Mouse (Mus musculus) limb, embryonic 13.5 days (tissue): Measurements from ENCODE around the gene Pdss2. TPM values are rescaled to one million over a fixed set of nuclear protein-coding genes. Genes with fewer than 3 reads are reported as not detected.
"Not testable (repeated sequence)": the region's sequence is repeated elsewhere in the genome, so short reads cannot be mapped to it uniquely, and the experiment has no call there.

ENCODE experiments used
- ATAC-seq: fragments of 200-750 bp; cut with Nextera tagmentation; 2 replicates; pipeline ENCODE4 v1.8.0; 2017; ENCODE audit warnings: low read depth, moderate number of reproducible peaks, moderate TSS enrichment; ENCODE audit not compliant: low FRiP score
- H3K27ac ChIP-seq: fragments of 300-500 bp; sonication (generic); 2 replicates; pipeline ENCODE4 v1.5.1; 2015; ENCODE audit warnings: inconsistent platforms, mild to moderate bottlenecking, moderate library complexity
- H3K27me3 ChIP-seq: fragments of 300-500 bp; sonication (generic); 2 replicates; pipeline ENCODE4 v1.6.1; 2015; ENCODE audit warnings: mild to moderate bottlenecking, inconsistent platforms
- H3K36me3 ChIP-seq: fragments of 300-500 bp; sonication (generic); 2 replicates; pipeline ENCODE4 v1.6.1; 2015; ENCODE audit warnings: inconsistent platforms, mild to moderate bottlenecking, moderate library complexity
- H3K4me1 ChIP-seq: fragments of 300-500 bp; sonication (generic); 2 replicates; pipeline ENCODE4 v1.6.1; 2015; ENCODE audit warnings: inconsistent platforms
- H3K4me2 ChIP-seq: fragments of 300-500 bp; sonication (generic); replicated peaks from 2 replicates; pipeline ENCODE4 v1.6.1; 2015; ENCODE audit warnings: inconsistent platforms, mild to moderate bottlenecking, moderate library complexity
- H3K4me3 ChIP-seq: fragments of 300-500 bp; sonication (generic); 2 replicates; pipeline ENCODE4 v1.5.1; 2015; ENCODE audit warnings: moderate library complexity, mild to moderate bottlenecking, inconsistent platforms
- H3K9ac ChIP-seq: fragments of 300-500 bp; sonication (generic); 2 replicates; pipeline ENCODE4 v1.6.1; 2015; ENCODE audit warnings: mild to moderate bottlenecking, inconsistent platforms
- H3K9me3 ChIP-seq: fragments of 300-500 bp; sonication (generic); 2 replicates; pipeline ENCODE4 v1.6.1; 2016; ENCODE audit warnings: inconsistent platforms
- WGBS: fragments of 180-500 bp; shearing (Covaris S2); methylation state at CpG from one replicate; pipeline ENCODE4 v1.1.7; 2015; 5-methylcytosine and 5-hydroxymethylcytosine counted together
- polyA plus RNA-seq: library from polyadenylated mRNA; unstranded; fragments of >200 nt; fragmentation: Nextera tagmentation; extraction: Ambion mirVana; gene quantifications from 2 replicates; pipeline ENCODE4 v1.2.1, GENCODE M21; 2015

Pdss2 gene
- polyA plus RNA-seq, 1 experiment from 2014 or later: 12.7 TPM

GRCm38 (mm10) chr10:43392921-43393320 is 171.6 kb downstream of the Pdss2 start:
- no peak overlapping the region for H3K27ac ChIP-seq
- H3K9ac ChIP-seq: no peak overlapping the region
- H3K27me3 ChIP-seq: no peaks in the 10 kb centered on the region
- 96% methylated on average over 2 of the region's 2 CpGs for WGBS
- no peaks in the 10 kb centered on the region for H3K4me1 ChIP-seq
- peaks cover 11% of the 10 kb centered on the region for H3K36me3 ChIP-seq
- no peak overlapping the region for H3K4me3 ChIP-seq
- no peaks in the 10 kb centered on the region for H3K9me3 ChIP-seq
- ATAC-seq: no peak
- no peak overlapping the region for H3K4me2 ChIP-seq

DNA sequence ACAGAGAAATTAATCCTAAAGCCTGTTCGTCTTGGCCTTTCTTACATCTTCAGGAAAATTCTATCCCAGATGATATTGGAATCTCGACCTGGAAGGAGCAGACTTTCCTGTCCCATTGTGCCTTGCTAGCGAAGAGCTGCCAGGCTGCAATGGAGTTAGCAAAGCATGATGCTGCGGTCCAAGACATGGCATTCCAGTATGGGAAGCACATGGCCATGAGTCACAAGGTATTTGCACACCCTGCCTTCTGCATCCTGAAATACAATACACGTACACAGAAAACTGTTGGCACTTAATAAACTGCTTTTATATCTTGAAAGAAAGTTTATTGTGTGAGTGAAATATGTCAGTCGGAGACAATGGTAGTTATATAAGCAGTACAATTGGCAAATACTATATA is 172.5 kb downstream of the Pdss2 start:
- Histone ChIP-seq H3K4me3 (no peak overlapping the region), H3K27ac (no peak overlapping the region), H3K4me1 (no peaks in the 10 kb centered on the region), H3K9ac (no peak overlapping the region), H3K36me3 (peaks cover 16% of the 10 kb centered on the region), H3K9me3 (no peaks in the 10 kb centered on the region), H3K4me2 (no peak overlapping the region), H3K27me3 (no peaks in the 10 kb centered on the region)
- no peak for ATAC-seq
- 78% methylated on average over 6 of the region's 6 CpGs for WGBS

- Histone ChIP-seq H3K27ac (no peak overlapping the region), H3K9ac (no peak overlapping the region), H3K4me2 (no peak overlapping the region), H3K36me3 (peaks cover 19% of the 10 kb centered on the region), H3K9me3 (no peaks in the 10 kb centered on the region), H3K4me1 (no peaks in the 10 kb centered on the region), H3K27me3 (no peaks in the 10 kb centered on the region), H3K4me3 (no peak overlapping the region)
- no peak for ATAC-seq
- WGBS: 74% methylated on average over 4 of the region's 4 CpGs
Observed at GRCm38 (mm10) chr10:43395824-43396223, 174.5 kb downstream of the Pdss2 start.

GRCm38 (mm10) chr10:43399596-43400316 is 178.5 kb downstream of the Pdss2 start:
- no peak for ATAC-seq
- Histone ChIP-seq H3K9ac (no peak overlapping the region), H3K4me3 (no peak overlapping the region), H3K27me3 (no peaks in the 10 kb centered on the region), H3K9me3 (no peaks in the 10 kb centered on the region), H3K27ac (no peak overlapping the region), H3K36me3 (peaks cover 23% of the 10 kb centered on the region), H3K4me1 (no peaks in the 10 kb centered on the region), H3K4me2 (no peak overlapping the region)
- 80% methylated on average over 7 of the region's 7 CpGs for WGBS

GRCm38 (mm10) chr10:43406107-43406506 is 184.8 kb downstream of the Pdss2 start:
- Histone ChIP-seq H3K9ac (no peak overlapping the region), H3K27ac (no peak overlapping the region), H3K4me2 (no peak overlapping the region), H3K27me3 (no peaks in the 10 kb centered on the region), H3K9me3 (no peaks in the 10 kb centered on the region), H3K4me1 (no peaks in the 10 kb centered on the region), H3K4me3 (no peak overlapping the region), H3K36me3 (peaks cover 11% of the 10 kb centered on the region; the same call in 1 of the 2 replicates)
- no peak for ATAC-seq
- 93% methylated on average over 1 of the region's 1 CpGs for WGBS

DNA sequence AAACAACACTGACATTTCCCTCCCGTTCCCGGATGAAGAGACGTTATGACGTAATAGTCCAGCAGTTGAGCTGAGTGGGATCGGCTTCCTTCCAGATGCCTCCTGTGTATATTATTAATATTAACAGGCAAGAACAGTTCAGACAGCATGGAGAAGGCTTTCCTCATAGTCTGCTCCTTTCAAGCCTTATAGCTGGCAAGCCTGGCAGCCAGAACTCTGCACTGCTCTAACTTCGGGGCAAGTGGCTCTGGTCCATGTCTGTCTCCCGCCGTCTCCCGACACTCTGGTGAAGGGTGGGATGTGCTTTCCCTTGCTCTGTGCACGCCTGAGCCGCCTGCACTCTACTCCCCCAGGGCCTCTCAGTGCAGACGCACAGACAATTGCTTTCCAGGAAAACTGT is 185.6 kb downstream of the Pdss2 start:
- no peak for ATAC-seq
- H3K36me3 ChIP-seq: peaks cover 11% of the 10 kb centered on the region; the same call in 1 of the 2 replicates
- H3K9me3 ChIP-seq: no peaks in the 10 kb centered on the region
- no peaks in the 10 kb centered on the region for H3K4me1 ChIP-seq
- no peak overlapping the region for H3K27ac ChIP-seq
- 78% methylated on average over 12 of the region's 12 CpGs for WGBS
- H3K4me2 ChIP-seq: no peak overlapping the region
- H3K9ac ChIP-seq: no peak overlapping the region
- no peak overlapping the region for H3K4me3 ChIP-seq
- no peaks in the 10 kb centered on the region for H3K27me3 ChIP-seq

GRCm38 (mm10) chr10:43409506-43410230 is 188.4 kb downstream of the Pdss2 start:
- ATAC-seq: no peak
- no peak overlapping the region for H3K9ac ChIP-seq
- WGBS: 75% methylated on average over 10 of the region's 10 CpGs
- H3K9me3 ChIP-seq: no peaks in the 10 kb centered on the region
- no peak overlapping the region for H3K4me2 ChIP-seq
- peaks cover 16% of the 10 kb centered on the region for H3K36me3 ChIP-seq
- no peak overlapping the region for H3K27ac ChIP-seq
- no peak overlapping the region for H3K4me3 ChIP-seq
- no peaks in the 10 kb centered on the region for H3K4me1 ChIP-seq
- no peaks in the 10 kb centered on the region for H3K27me3 ChIP-seq

DNA sequence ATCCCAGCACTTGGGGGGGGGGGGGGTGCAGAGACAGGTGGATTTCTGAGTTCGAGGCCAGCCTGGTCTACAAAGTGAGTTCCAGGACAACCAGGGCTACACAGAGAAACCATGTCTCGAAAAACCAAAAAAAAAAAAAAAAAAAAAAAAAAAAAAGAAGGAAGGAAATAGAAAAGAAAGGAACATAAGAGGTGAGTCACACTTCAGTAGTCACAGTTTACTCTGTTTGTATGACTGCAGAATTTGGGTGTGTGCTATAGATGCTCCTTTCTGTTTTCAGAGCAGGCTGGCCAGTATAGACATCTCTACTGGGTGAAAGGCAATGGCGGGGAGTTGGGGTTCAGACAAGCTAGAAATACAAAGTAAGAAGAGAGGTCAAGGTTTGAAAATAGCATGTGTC is 189.9 kb downstream of the Pdss2 start:
- not testable (repeated sequence) for H3K9ac ChIP-seq, ATAC-seq, H3K4me2 ChIP-seq, H3K4me1 ChIP-seq, H3K27ac ChIP-seq, H3K27me3 ChIP-seq, H3K9me3 ChIP-seq, H3K4me3 ChIP-seq
- peaks cover 26% of the 10 kb centered on the region for H3K36me3 ChIP-seq
- 93% methylated on average over 1 of the region's 3 CpGs for WGBS

GRCm38 (mm10) chr10:43417346-43417745 is 196.1 kb downstream of the Pdss2 start:
- Histone ChIP-seq H3K27me3 (no peaks in the 10 kb centered on the region), H3K4me1 (no peaks in the 10 kb centered on the region), H3K27ac (no peak overlapping the region), H3K4me3 (no peak overlapping the region), H3K36me3 (peaks cover 18% of the 10 kb centered on the region), H3K4me2 (no peak overlapping the region), H3K9ac (no peak overlapping the region), H3K9me3 (peaks cover 2% of the 10 kb centered on the region; the same call in 1 of the 2 replicates)
- no peak for ATAC-seq
- WGBS: 87% methylated on average over 6 of the region's 6 CpGs

GRCm38 (mm10) chr10:43420660-43421413 is 199.6 kb downstream of the Pdss2 start:
- Histone ChIP-seq H3K9ac (no peak overlapping the region), H3K27me3 (no peaks in the 10 kb centered on the region), H3K4me2 (no peak overlapping the region), H3K9me3 (no peaks in the 10 kb centered on the region), H3K4me1 (no peaks in the 10 kb centered on the region), H3K4me3 (no peak overlapping the region), H3K27ac (no peak overlapping the region), H3K36me3 (no peaks in the 10 kb centered on the region; the same call in 1 of the 2 replicates)
- WGBS: 65% methylated on average over 22 of the region's 22 CpGs
- no peak for ATAC-seq

GRCm38 (mm10) chr10:43422061-43422770 is 200.9 kb downstream of the Pdss2 start:
- 81% methylated on average over 15 of the region's 15 CpGs for WGBS
- no peak for ATAC-seq
- H3K9ac ChIP-seq: no peak overlapping the region
- no peak overlapping the region for H3K27ac ChIP-seq
- no peak overlapping the region for H3K4me2 ChIP-seq
- no peak overlapping the region for H3K4me3 ChIP-seq
- H3K36me3 ChIP-seq: no peaks in the 10 kb centered on the region
- H3K9me3 ChIP-seq: no peaks in the 10 kb centered on the region
- H3K4me1 ChIP-seq: 0 out of 2 replicates have a peak, but pooled peaks cover under 1% of the 10 kb centered on the region
- H3K27me3 ChIP-seq: no peaks in the 10 kb centered on the region
